Mouse (Mus musculus) forebrain, embryonic 15.5 days (tissue): ENCODE measurements at regions not wholly inside any gene's neighbourhood (a gene's known extent, or its start where the extent isn't known, plus 50 kb on each side); places are given as distances from the start of the nearest gene placed in this dataset.

Experiments used
- ATAC-seq: fragments of 200-750 bp; cut with Nextera tagmentation; replicated peaks from 2 replicates; pipeline ENCODE4 v1.8.0; 2017; ENCODE audit warnings: mild to moderate bottlenecking, moderate TSS enrichment, moderate library complexity
- H3K27ac ChIP-seq: fragments of 300-500 bp; sonication (generic); replicated peaks from 2 replicates; pipeline ENCODE4 v1.5.1; 2015; ENCODE audit warnings: mild to moderate bottlenecking, inconsistent platforms
- H3K27me3 ChIP-seq: fragments of 300-500 bp; sonication (generic); 2 replicates; pipeline ENCODE4 v1.6.1; 2015; ENCODE audit warnings: inconsistent platforms
- H3K36me3 ChIP-seq: fragments of 300-500 bp; sonication (generic); 2 replicates; pipeline ENCODE4 v1.6.1; 2015; ENCODE audit warnings: mild to moderate bottlenecking, inconsistent platforms
- H3K4me1 ChIP-seq: fragments of 300-500 bp; sonication (generic); 2 replicates; pipeline ENCODE4 v1.6.1; 2015; ENCODE audit warnings: inconsistent platforms
- H3K4me2 ChIP-seq: fragments of 300-500 bp; sonication (generic); replicated peaks from 2 replicates; pipeline ENCODE4 v1.6.1; 2015; ENCODE audit warnings: mild to moderate bottlenecking, inconsistent platforms
- H3K4me3 ChIP-seq: fragments of 300-500 bp; sonication (generic); 2 replicates; pipeline ENCODE4 v1.5.1; 2015; ENCODE audit warnings: mild to moderate bottlenecking, inconsistent platforms
- H3K9ac ChIP-seq: fragments of 300-500 bp; sonication (generic); replicated peaks from 2 replicates; pipeline ENCODE4 v1.6.1; 2015; ENCODE audit warnings: mild to moderate bottlenecking, inconsistent platforms
- H3K9me3 ChIP-seq: fragments of 300-500 bp; sonication (generic); 2 replicates; pipeline ENCODE4 v1.6.1; 2016; ENCODE audit warnings: inconsistent platforms
- WGBS: fragments of 180-500 bp; shearing (Covaris S2); methylation state at CpG from one replicate; pipeline ENCODE4 v1.1.7; 2015; ENCODE audit warnings: mixed read lengths; 5-methylcytosine and 5-hydroxymethylcytosine counted together

GRCm38 (mm10) chr11:90088473-90088872, 58.3 kb downstream of the Tmem100 start:
- no peak overlapping the region for H3K4me3 ChIP-seq
- no peak overlapping the region for H3K9ac ChIP-seq
- no peaks in the 10 kb centered on the region for H3K36me3 ChIP-seq
- WGBS = 91% methylated on average over 4 of the region's 4 CpGs
- no peaks in the 10 kb centered on the region for H3K27me3 ChIP-seq
- ATAC-seq = no peak
- no peaks in the 10 kb centered on the region for H3K9me3 ChIP-seq
- H3K27ac ChIP-seq = no peak overlapping the region
- H3K4me2 ChIP-seq = no peak overlapping the region
- no peaks in the 10 kb centered on the region for H3K4me1 ChIP-seq

- Histone ChIP-seq H3K36me3 (no peaks in the 10 kb centered on the region), H3K27ac (no peak overlapping the region), H3K4me1 (no peaks in the 10 kb centered on the region), H3K4me3 (no peak overlapping the region), H3K4me2 (no peak overlapping the region), H3K9me3 (no peaks in the 10 kb centered on the region), H3K9ac (no peak overlapping the region), H3K27me3 (no peaks in the 10 kb centered on the region)
- no peak for ATAC-seq
- WGBS = 81% methylated on average over 7 of the region's 7 CpGs
Measured at GRCm38 (mm10) chr11:90094052-90094451, 63.9 kb downstream of the Tmem100 start.

GRCm38 (mm10) chr11:90094700-90095355, 64.7 kb downstream of the Tmem100 start:
- no peak for ATAC-seq
- H3K27ac ChIP-seq = no peak overlapping the region
- H3K36me3 ChIP-seq = no peaks in the 10 kb centered on the region
- no peak overlapping the region for H3K9ac ChIP-seq
- H3K4me1 ChIP-seq = no peaks in the 10 kb centered on the region
- no peak overlapping the region for H3K4me3 ChIP-seq
- 73% methylated on average over 7 of the region's 7 CpGs for WGBS
- H3K9me3 ChIP-seq = no peaks in the 10 kb centered on the region
- H3K27me3 ChIP-seq = no peaks in the 10 kb centered on the region
- H3K4me2 ChIP-seq = no peak overlapping the region

GRCm38 (mm10) chr11:90098471-90098870, 68.3 kb downstream of the Tmem100 start:
- no peak overlapping the region for H3K9ac ChIP-seq
- H3K4me3 ChIP-seq = no peak overlapping the region
- H3K4me1 ChIP-seq = no peaks in the 10 kb centered on the region
- no peak overlapping the region for H3K4me2 ChIP-seq
- no peaks in the 10 kb centered on the region for H3K36me3 ChIP-seq
- 55% methylated on average over 7 of the region's 7 CpGs for WGBS
- H3K27ac ChIP-seq = no peak overlapping the region
- H3K27me3 ChIP-seq = no peaks in the 10 kb centered on the region
- H3K9me3 ChIP-seq = no peaks in the 10 kb centered on the region
- no peak for ATAC-seq

GRCm38 (mm10) chr11:90099178-90099577, 69.0 kb downstream of the Tmem100 start:
- Histone ChIP-seq H3K36me3 (no peaks in the 10 kb centered on the region), H3K9ac (no peak overlapping the region), H3K4me3 (no peak overlapping the region), H3K9me3 (no peaks in the 10 kb centered on the region), H3K4me1 (no peaks in the 10 kb centered on the region), H3K27me3 (no peaks in the 10 kb centered on the region), H3K27ac (no peak overlapping the region), H3K4me2 (no peak overlapping the region)
- WGBS = 69% methylated on average over 1 of the region's 1 CpGs
- no peak for ATAC-seq

- Histone ChIP-seq H3K4me2 (no peak overlapping the region), H3K9me3 (no peaks in the 10 kb centered on the region), H3K9ac (no peak overlapping the region), H3K4me1 (no peaks in the 10 kb centered on the region), H3K27ac (no peak overlapping the region), H3K4me3 (no peak overlapping the region), H3K27me3 (no peaks in the 10 kb centered on the region), H3K36me3 (no peaks in the 10 kb centered on the region)
- ATAC-seq = no peak
- 84% methylated on average over 2 of the region's 2 CpGs for WGBS
Measured at GRCm38 (mm10) chr11:90100161-90100560, 70.0 kb downstream of the Tmem100 start.

- no peaks in the 10 kb centered on the region for H3K36me3 ChIP-seq
- no peaks in the 10 kb centered on the region for H3K4me1 ChIP-seq
- ATAC-seq = no peak
- H3K27me3 ChIP-seq = no peaks in the 10 kb centered on the region
- no peaks in the 10 kb centered on the region for H3K9me3 ChIP-seq
- no peak overlapping the region for H3K4me2 ChIP-seq
- H3K9ac ChIP-seq = no peak overlapping the region
- H3K4me3 ChIP-seq = no peak overlapping the region
- 90% methylated on average over 8 of the region's 8 CpGs for WGBS
- no peak overlapping the region for H3K27ac ChIP-seq
Measured at GRCm38 (mm10) chr11:90101284-90101683, 71.1 kb downstream of the Tmem100 start.

- H3K9me3 ChIP-seq = no peaks in the 10 kb centered on the region
- no peak overlapping the region for H3K9ac ChIP-seq
- no peak overlapping the region for H3K4me2 ChIP-seq
- H3K27ac ChIP-seq = no peak overlapping the region
- H3K27me3 ChIP-seq = no peaks in the 10 kb centered on the region
- 63% methylated on average over 12 of the region's 12 CpGs for WGBS
- no peak for ATAC-seq
- peaks cover 13% of the 10 kb centered on the region for H3K4me1 ChIP-seq
- no peak overlapping the region for H3K4me3 ChIP-seq
- no peaks in the 10 kb centered on the region for H3K36me3 ChIP-seq
Measured at GRCm38 (mm10) chr11:90106063-90106798, 76.1 kb downstream of the Tmem100 start.

- H3K9ac ChIP-seq = no peak overlapping the region
- H3K4me1 ChIP-seq = peaks cover 13% of the 10 kb centered on the region
- no peaks in the 10 kb centered on the region for H3K36me3 ChIP-seq
- H3K27ac ChIP-seq = no peak overlapping the region; the same call in 1 of the 2 replicates
- H3K4me2 ChIP-seq = no peak overlapping the region
- ATAC-seq = peak; percentile 43; the same call in 1 of the 2 replicates
- 1% methylated on average over 2 of the region's 2 CpGs for WGBS
- H3K9me3 ChIP-seq = no peaks in the 10 kb centered on the region
- no peak overlapping the region for H3K4me3 ChIP-seq
- no peaks in the 10 kb centered on the region for H3K27me3 ChIP-seq
Measured at GRCm38 (mm10) chr11:90109681-90110111, 77.8 kb upstream of the Gm45716 start.

GRCm38 (mm10) chr11:90110170-90110569, 77.3 kb upstream of the Gm45716 start:
- H3K4me3 ChIP-seq = no peak overlapping the region
- H3K27ac ChIP-seq = no peak overlapping the region
- H3K36me3 ChIP-seq = no peaks in the 10 kb centered on the region
- no peaks in the 10 kb centered on the region for H3K9me3 ChIP-seq
- no peak overlapping the region for H3K4me2 ChIP-seq
- no peak overlapping the region for H3K9ac ChIP-seq
- H3K4me1 ChIP-seq = peaks cover 13% of the 10 kb centered on the region
- H3K27me3 ChIP-seq = no peaks in the 10 kb centered on the region
- 35% methylated on average over 3 of the region's 3 CpGs for WGBS
- ATAC-seq = no peak

- ATAC-seq = no peak
- H3K27ac ChIP-seq = no peak overlapping the region
- H3K4me1 ChIP-seq = peaks cover 17% of the 10 kb centered on the region
- H3K9ac ChIP-seq = no peak overlapping the region
- no peaks in the 10 kb centered on the region for H3K27me3 ChIP-seq
- H3K36me3 ChIP-seq = no peaks in the 10 kb centered on the region
- H3K4me3 ChIP-seq = no peak overlapping the region
- WGBS = 44% methylated on average over 7 of the region's 7 CpGs
- no peak overlapping the region for H3K4me2 ChIP-seq
- no peaks in the 10 kb centered on the region for H3K9me3 ChIP-seq
Measured at GRCm38 (mm10) chr11:90112174-90112573, 75.3 kb upstream of the Gm45716 start.

GRCm38 (mm10) chr11:90116676-90117663, 70.5 kb upstream of the Gm45716 start:
- no peaks in the 10 kb centered on the region for H3K27me3 ChIP-seq
- H3K27ac ChIP-seq = no peak overlapping the region
- no peaks in the 10 kb centered on the region for H3K36me3 ChIP-seq
- no peak overlapping the region for H3K4me2 ChIP-seq
- H3K9ac ChIP-seq = no peak overlapping the region
- ATAC-seq = no peak
- H3K9me3 ChIP-seq = no peaks in the 10 kb centered on the region
- no peak overlapping the region for H3K4me3 ChIP-seq
- 37% methylated on average over 20 of the region's 20 CpGs for WGBS
- H3K4me1 ChIP-seq = 0 out of 2 replicates have a peak, but pooled peaks cover 7% of the 10 kb centered on the region
